Mouse (Mus musculus): ENCODE measurements around the gene Gm15155.

GRCm38 (mm10) chrX:155623701-155624281 lies 750 bp upstream of the Gm15155 start, which contains the start of gene Ptchd1:
- no peak for TF ChIP-seq EP300 (IDR thresholded peaks at IDR 0.05; ENCODE audit: low read depth)
- TF ChIP-seq CTCF (IDR thresholded peaks at IDR 0.05; ENCODE audit: low read depth), result no peak
